Mouse (Mus musculus): ENCODE measurements around the gene Sys1. TPM values are rescaled to one million over a fixed set of nuclear protein-coding genes. Genes with fewer than 3 reads are reported as not detected.

Sys1 gene
- polyA plus RNA-seq, 1 experiment from 2014 or later = 49.1 TPM

DNA sequence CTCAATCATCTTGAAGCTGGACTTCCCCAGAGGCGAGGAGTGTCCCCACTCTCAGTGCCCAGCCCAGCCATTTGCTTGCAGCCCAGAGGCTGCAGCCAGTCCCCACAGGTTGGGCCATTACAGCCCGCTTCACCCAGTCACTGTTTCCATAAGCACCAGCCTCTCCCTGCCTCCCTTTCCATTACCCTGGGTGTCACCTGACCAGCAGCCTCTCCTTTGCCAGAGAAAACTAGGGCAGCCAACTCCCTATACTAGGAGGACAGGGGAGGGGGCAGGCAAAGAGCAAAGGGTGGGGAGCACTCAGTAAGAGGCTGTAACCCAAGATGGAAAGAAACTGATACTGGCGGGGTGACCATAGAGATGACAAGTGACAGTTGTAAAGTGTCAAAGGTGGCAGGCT lies 19.8 kb upstream of the Sys1 start:
- Histone ChIP-seq H3K4me1 (replicated peaks; ENCODE audit: control insufficient read depth, insufficient read depth, low read length) (peaks cover 29% of the 10 kb centered on the region), H3K9ac (ENCODE audit: low read depth, low read length) (no peak overlapping the region), H3K9me3 (ENCODE audit: control insufficient read depth, low read length) (no peaks in the 10 kb centered on the region), H3K4me3 (ENCODE audit: low read depth, low read length) (no peak overlapping the region), H3K27me3 (replicated peaks; ENCODE audit: control insufficient read depth, insufficient read depth, low read length) (peaks cover 26% of the 10 kb centered on the region), H3K4me2 (peak overlapping the region; percentile 32), H3K27ac (ENCODE audit: low read depth, low read length) (peak overlapping the region; percentile 41; the same call in 1 of the 2 replicates), H3K36me3 (ENCODE audit: control insufficient read depth, insufficient read depth, low read length) (no peaks in the 10 kb centered on the region)
- 34% methylated on average over 3 of the region's 3 CpGs for WGBS
- ATAC-seq (replicated peaks; ENCODE audit: low FRiP score) (no peak), DNase-seq (ENCODE audit: low spot score) (no peak)

DNA sequence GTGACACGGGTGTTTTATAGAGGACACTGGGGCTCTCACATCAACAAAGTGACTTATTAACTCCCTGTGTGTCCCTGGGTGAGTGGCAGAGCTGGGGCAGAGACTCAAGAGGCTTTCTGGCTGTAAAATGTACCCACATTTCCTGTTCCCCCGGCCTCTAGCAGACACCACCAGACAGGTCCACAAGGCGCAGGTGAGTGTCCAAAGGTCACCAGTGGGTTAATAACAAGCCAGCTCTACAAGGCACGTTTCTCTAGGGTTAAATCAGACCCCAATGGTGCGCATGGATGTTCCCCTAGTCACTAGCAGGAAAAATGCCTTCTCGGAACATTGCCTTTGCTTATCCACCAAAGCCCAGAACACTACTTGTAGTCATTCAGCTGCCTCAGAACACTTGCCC lies 19.1 kb upstream of the Sys1 start:
- no peak overlapping the region for H3K27ac ChIP-seq (ENCODE audit: low read depth, low read length)
- H3K9ac ChIP-seq (ENCODE audit: low read depth, low read length) = no peak overlapping the region
- 64% methylated on average over 6 of the region's 6 CpGs for WGBS
- peak overlapping the region; percentile 32 for H3K4me2 ChIP-seq
- DNase-seq (ENCODE audit: low spot score) = no peak
- H3K27me3 ChIP-seq (replicated peaks; ENCODE audit: control insufficient read depth, insufficient read depth, low read length) = peaks cover 30% of the 10 kb centered on the region
- H3K9me3 ChIP-seq (ENCODE audit: control insufficient read depth, low read length) = no peaks in the 10 kb centered on the region
- H3K36me3 ChIP-seq (ENCODE audit: control insufficient read depth, insufficient read depth, low read length) = no peaks in the 10 kb centered on the region
- peaks cover 28% of the 10 kb centered on the region for H3K4me1 ChIP-seq (replicated peaks; ENCODE audit: control insufficient read depth, insufficient read depth, low read length)
- ATAC-seq (replicated peaks; ENCODE audit: low FRiP score) = no peak
- no peak overlapping the region for H3K4me3 ChIP-seq (ENCODE audit: low read depth, low read length)

DNA sequence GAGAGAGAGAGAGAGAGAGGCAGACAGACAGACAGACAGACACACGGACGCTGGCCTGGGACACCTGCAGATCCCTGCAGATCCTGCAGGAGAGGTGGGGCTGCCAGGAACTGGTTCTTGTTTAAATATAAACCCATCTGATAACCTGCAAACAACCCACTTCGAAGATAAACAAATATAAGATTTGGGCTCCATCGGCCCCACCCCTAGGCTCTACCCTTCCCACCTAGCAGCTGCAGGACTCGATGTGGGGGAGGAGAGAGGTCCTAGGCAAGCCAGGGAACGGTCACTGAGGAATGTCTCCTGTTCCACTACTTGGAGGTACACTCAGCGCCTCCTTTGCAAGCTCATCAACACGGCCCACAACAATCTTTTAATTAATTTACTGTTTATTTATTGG lies 18.5 kb upstream of the Sys1 start:
- H3K4me3 ChIP-seq (ENCODE audit: low read depth, low read length) = no peak overlapping the region
- H3K27me3 ChIP-seq (replicated peaks; ENCODE audit: control insufficient read depth, insufficient read depth, low read length) = peaks cover 35% of the 10 kb centered on the region
- H3K4me1 ChIP-seq (replicated peaks; ENCODE audit: control insufficient read depth, insufficient read depth, low read length) = peaks cover 22% of the 10 kb centered on the region
- ATAC-seq (replicated peaks; ENCODE audit: low FRiP score) (no peak), DNase-seq (ENCODE audit: low spot score) (no peak)
- H3K36me3 ChIP-seq (ENCODE audit: control insufficient read depth, insufficient read depth, low read length) = no peaks in the 10 kb centered on the region
- H3K27ac ChIP-seq (ENCODE audit: low read depth, low read length) = no peak overlapping the region
- WGBS = 56% methylated on average over 8 of the region's 8 CpGs
- H3K9ac ChIP-seq (ENCODE audit: low read depth, low read length) = no peak overlapping the region
- H3K9me3 ChIP-seq (ENCODE audit: control insufficient read depth, low read length) = no peaks in the 10 kb centered on the region
- peak overlapping the region; percentile 32 for H3K4me2 ChIP-seq

DNA sequence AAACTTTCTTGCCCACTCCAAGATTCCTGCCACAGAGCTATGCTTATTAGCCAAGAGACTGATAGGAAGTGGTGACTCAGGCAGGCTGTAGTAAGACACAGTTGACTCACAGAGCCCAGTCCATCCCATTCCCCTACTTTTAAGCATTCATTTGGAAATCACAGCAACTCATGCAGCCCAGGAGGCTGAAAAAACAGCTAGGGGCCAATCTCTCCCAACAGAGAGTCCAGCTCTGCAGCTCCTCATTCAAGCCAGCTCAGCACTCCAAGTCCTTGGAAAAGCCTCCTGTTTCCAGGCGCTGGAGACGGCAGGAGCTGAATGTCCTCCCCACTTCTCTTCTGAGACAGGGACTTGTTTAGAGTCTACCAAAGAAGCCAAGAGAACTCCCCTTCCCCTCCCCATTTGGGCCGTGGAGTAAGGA lies 17.8 kb upstream of the Sys1 start:
- H3K27me3 ChIP-seq (replicated peaks; ENCODE audit: control insufficient read depth, insufficient read depth, low read length) = peaks cover 42% of the 10 kb centered on the region
- H3K4me1 ChIP-seq (replicated peaks; ENCODE audit: control insufficient read depth, insufficient read depth, low read length) = peaks cover 22% of the 10 kb centered on the region

DNA sequence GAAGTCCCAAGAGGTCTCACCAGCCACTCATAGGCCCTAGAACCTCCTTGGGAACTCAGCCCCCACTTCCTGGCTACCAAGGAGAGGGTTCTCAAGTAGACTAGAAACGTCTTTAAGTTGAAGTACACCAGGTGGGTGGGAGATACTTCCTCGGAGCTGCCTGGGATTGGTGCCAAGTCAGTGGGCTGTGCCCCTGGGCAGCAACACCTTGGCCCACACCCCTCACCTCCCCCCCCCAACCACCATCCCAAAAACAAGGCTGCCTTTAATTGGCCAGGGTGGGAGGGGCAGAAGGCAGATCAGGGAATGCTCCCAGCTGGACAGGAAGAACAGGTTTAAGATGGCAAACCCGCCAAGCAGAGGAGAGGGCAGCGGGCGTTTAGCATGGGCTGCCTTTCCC lies 16.4 kb upstream of the Sys1 start:
- no peaks in the 10 kb centered on the region for H3K36me3 ChIP-seq (ENCODE audit: control insufficient read depth, insufficient read depth, low read length)
- H3K4me3 ChIP-seq (ENCODE audit: low read depth, low read length) = no peak overlapping the region
- H3K27me3 ChIP-seq (replicated peaks; ENCODE audit: control insufficient read depth, insufficient read depth, low read length) = peaks cover 42% of the 10 kb centered on the region
- no peaks in the 10 kb centered on the region for H3K9me3 ChIP-seq (ENCODE audit: control insufficient read depth, low read length)
- WGBS = 75% methylated on average over 5 of the region's 5 CpGs
- peak overlapping the region; percentile 16; the same call in 1 of the 2 replicates for H3K4me2 ChIP-seq
- peaks cover 15% of the 10 kb centered on the region for H3K4me1 ChIP-seq (replicated peaks; ENCODE audit: control insufficient read depth, insufficient read depth, low read length)
- H3K27ac ChIP-seq (ENCODE audit: low read depth, low read length) = no peak overlapping the region
- no peak for ATAC-seq (replicated peaks; ENCODE audit: low FRiP score)
- no peak for DNase-seq (ENCODE audit: low spot score)
- H3K9ac ChIP-seq (ENCODE audit: low read depth, low read length) = no peak overlapping the region

More for the DNA sequence above, 17.8 kb upstream of the Sys1 start:
- no peak overlapping the region for H3K4me3 ChIP-seq (ENCODE audit: low read depth, low read length)
- DNase-seq (ENCODE audit: low spot score) (no peak), ATAC-seq (replicated peaks; ENCODE audit: low FRiP score) (no peak)
- no peak overlapping the region for H3K9ac ChIP-seq (ENCODE audit: low read depth, low read length)
- H3K36me3 ChIP-seq (ENCODE audit: control insufficient read depth, insufficient read depth, low read length) = no peaks in the 10 kb centered on the region
- peak overlapping the region; percentile 32 for H3K4me2 ChIP-seq
- no peaks in the 10 kb centered on the region for H3K9me3 ChIP-seq (ENCODE audit: control insufficient read depth, low read length)
- no peak overlapping the region for H3K27ac ChIP-seq (ENCODE audit: low read depth, low read length)
- 41% methylated on average over 3 of the region's 3 CpGs for WGBS

DNA sequence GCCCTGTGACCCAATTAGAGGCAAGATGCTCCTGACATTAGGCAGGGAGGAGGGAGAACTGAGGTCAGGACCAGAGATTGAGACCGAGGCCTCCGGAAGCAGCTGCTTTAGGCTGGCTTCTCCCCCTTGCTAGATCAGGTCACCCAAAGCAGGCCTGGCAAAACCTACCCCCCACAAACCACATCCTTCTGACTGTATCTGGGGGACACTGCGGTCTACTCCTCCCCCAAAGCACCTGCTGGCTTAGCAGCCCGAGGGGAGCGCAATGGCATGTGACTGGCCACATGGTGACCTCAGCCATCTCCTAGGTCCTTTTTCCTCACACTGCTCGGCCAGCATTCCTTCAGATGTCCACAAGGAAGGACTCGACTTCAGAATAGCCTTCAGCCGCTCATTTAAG lies 15.6 kb upstream of the Sys1 start:
- no peaks in the 10 kb centered on the region for H3K9me3 ChIP-seq (ENCODE audit: control insufficient read depth, low read length)
- 22% methylated on average over 8 of the region's 8 CpGs for WGBS
- H3K27me3 ChIP-seq (replicated peaks; ENCODE audit: control insufficient read depth, insufficient read depth, low read length) = peaks cover 42% of the 10 kb centered on the region
- H3K4me3 ChIP-seq (ENCODE audit: low read depth, low read length) = peak overlapping the region; percentile 57
- H3K36me3 ChIP-seq (ENCODE audit: control insufficient read depth, insufficient read depth, low read length) = no peaks in the 10 kb centered on the region
- no peak for ATAC-seq (replicated peaks; ENCODE audit: low FRiP score)
- DNase-seq (ENCODE audit: low spot score) = no peak
- H3K27ac ChIP-seq (ENCODE audit: low read depth, low read length) = no peak overlapping the region
- H3K4me2 ChIP-seq = peak overlapping the region; percentile 65
- 0 out of 2 replicates have a peak overlapping the region, but pooled peaks have one; percentile 15 for H3K9ac ChIP-seq (ENCODE audit: low read depth, low read length)
- H3K4me1 ChIP-seq (replicated peaks; ENCODE audit: control insufficient read depth, insufficient read depth, low read length) = peaks cover 9% of the 10 kb centered on the region

DNA sequence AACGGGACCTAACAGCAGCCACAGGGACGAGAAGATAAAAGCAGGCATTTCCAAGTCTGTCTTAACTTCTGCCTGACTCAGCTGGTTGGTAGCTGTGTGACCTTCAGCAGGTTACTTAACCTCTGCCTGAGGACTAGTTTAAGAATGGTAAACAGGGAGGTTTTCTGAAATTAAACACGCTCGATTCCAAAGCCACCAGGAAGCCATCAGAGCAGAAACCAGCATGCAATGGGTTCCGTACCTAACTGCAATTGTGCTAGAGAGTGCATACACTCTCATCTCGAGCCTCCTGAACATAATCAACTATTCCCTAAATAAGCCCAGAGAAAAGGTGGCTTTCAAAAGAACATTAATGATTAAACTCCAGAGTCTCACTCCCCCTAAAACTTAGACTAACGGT lies 15.0 kb upstream of the Sys1 start:
- ATAC-seq (replicated peaks; ENCODE audit: low FRiP score) (no peak), DNase-seq (ENCODE audit: low spot score) (no peak)
- WGBS = 26% methylated on average over 7 of the region's 7 CpGs
- Histone ChIP-seq H3K4me3 (ENCODE audit: low read depth, low read length) (peak overlapping the region; percentile 57), H3K4me1 (replicated peaks; ENCODE audit: control insufficient read depth, insufficient read depth, low read length) (peaks cover 5% of the 10 kb centered on the region), H3K9ac (ENCODE audit: low read depth, low read length) (peak overlapping the region; percentile 23; the same call in 1 of the 2 replicates), H3K27me3 (replicated peaks; ENCODE audit: control insufficient read depth, insufficient read depth, low read length) (peaks cover 38% of the 10 kb centered on the region), H3K27ac (ENCODE audit: low read depth, low read length) (no peak overlapping the region), H3K9me3 (ENCODE audit: control insufficient read depth, low read length) (no peaks in the 10 kb centered on the region), H3K4me2 (peak overlapping the region; percentile 65), H3K36me3 (ENCODE audit: control insufficient read depth, insufficient read depth, low read length) (no peaks in the 10 kb centered on the region)

DNA sequence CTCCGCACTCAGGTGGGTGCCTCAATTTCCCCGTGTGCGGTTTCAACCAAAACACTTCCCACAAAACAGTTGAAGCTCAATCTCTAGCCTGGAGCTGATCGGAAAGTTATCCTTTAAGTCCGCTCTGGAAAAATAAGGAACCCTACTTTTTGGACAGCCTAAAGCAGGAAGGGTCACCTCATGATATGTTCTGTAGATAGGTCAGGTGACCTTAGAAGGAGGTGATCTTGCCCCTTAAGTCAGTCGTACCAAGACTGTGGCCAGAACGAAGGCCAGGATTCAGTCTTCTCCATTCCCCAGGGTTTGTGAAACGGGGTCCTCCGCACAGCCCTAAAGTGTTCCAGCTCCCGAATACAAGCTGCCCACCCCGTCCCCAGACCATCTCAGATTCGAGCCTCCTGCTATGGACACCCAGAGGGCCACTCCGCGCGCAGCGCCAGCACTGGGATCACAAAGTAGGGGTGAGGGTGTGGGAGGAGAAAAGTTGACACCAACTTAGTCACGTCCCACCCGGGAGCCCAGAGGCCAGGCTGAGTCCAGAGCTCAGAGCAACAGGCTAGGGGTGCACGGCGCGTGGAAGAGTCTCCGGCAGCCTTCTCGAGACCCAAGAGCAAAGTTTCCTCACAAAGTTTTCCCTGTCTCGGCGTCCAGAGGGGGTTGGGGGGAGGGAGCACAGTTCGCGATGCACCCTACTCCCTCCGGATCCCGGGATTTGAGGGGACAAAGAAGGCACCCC lies 14.3 kb upstream of the Sys1 start:
- Histone ChIP-seq H3K36me3 (ENCODE audit: control insufficient read depth, insufficient read depth, low read length) (no peaks in the 10 kb centered on the region), H3K9ac (ENCODE audit: low read depth, low read length) (peak overlapping the region; percentile 64), H3K4me1 (replicated peaks; ENCODE audit: control insufficient read depth, insufficient read depth, low read length) (peaks cover 5% of the 10 kb centered on the region), H3K4me3 (ENCODE audit: low read depth, low read length) (peak overlapping the region; percentile 57), H3K27me3 (replicated peaks; ENCODE audit: control insufficient read depth, insufficient read depth, low read length) (peaks cover 36% of the 10 kb centered on the region), H3K4me2 (peak overlapping the region; percentile 65), H3K27ac (ENCODE audit: low read depth, low read length) (peak overlapping the region; percentile 53; the same call in 1 of the 2 replicates), H3K9me3 (ENCODE audit: control insufficient read depth, low read length) (no peaks in the 10 kb centered on the region)
- ATAC-seq (replicated peaks; ENCODE audit: low FRiP score) (0 out of 2 replicates have a peak, but pooled peaks have one; percentile 13), DNase-seq (ENCODE audit: low spot score) (no peak)
- WGBS = 5% methylated on average over 29 of the region's 29 CpGs

DNA sequence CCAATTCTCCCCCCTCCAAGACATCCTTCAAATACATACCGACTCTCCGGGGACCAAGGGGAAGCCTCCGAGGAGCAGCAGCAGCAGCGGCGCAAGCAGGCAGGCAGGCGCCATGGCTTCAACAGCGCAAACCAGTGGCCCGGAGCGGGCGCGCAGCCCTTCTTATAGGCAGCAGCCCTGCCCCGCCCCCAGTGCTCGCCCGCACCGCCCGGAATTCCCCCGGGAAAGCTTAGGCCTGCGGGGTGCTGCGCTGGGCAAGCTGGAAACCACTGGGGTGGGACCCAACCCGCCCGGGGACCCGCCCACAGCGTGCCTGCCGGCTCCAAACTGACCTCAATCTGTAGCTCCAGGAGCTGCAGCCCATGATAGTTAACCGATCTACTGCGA lies 13.7 kb upstream of the Sys1 start:
- under 1% methylated on average over 26 of the region's 26 CpGs for WGBS
- Histone ChIP-seq H3K36me3 (ENCODE audit: control insufficient read depth, insufficient read depth, low read length) (no peaks in the 10 kb centered on the region), H3K9ac (ENCODE audit: low read depth, low read length) (peak overlapping the region; percentile 64), H3K9me3 (ENCODE audit: control insufficient read depth, low read length) (no peaks in the 10 kb centered on the region), H3K4me3 (ENCODE audit: low read depth, low read length) (peak overlapping the region; percentile 57), H3K4me2 (peak overlapping the region; percentile 65), H3K27ac (ENCODE audit: low read depth, low read length) (peak overlapping the region; percentile 53; the same call in 1 of the 2 replicates), H3K4me1 (replicated peaks; ENCODE audit: control insufficient read depth, insufficient read depth, low read length) (peaks cover 5% of the 10 kb centered on the region), H3K27me3 (replicated peaks; ENCODE audit: control insufficient read depth, insufficient read depth, low read length) (peaks cover 34% of the 10 kb centered on the region)
- ATAC-seq (replicated peaks; ENCODE audit: low FRiP score) = peak; percentile 80
- peak; percentile 78 for DNase-seq (ENCODE audit: low spot score)

Measured in liver, embryonic 11.5 days (tissue).